In the genomic region with DNA sequence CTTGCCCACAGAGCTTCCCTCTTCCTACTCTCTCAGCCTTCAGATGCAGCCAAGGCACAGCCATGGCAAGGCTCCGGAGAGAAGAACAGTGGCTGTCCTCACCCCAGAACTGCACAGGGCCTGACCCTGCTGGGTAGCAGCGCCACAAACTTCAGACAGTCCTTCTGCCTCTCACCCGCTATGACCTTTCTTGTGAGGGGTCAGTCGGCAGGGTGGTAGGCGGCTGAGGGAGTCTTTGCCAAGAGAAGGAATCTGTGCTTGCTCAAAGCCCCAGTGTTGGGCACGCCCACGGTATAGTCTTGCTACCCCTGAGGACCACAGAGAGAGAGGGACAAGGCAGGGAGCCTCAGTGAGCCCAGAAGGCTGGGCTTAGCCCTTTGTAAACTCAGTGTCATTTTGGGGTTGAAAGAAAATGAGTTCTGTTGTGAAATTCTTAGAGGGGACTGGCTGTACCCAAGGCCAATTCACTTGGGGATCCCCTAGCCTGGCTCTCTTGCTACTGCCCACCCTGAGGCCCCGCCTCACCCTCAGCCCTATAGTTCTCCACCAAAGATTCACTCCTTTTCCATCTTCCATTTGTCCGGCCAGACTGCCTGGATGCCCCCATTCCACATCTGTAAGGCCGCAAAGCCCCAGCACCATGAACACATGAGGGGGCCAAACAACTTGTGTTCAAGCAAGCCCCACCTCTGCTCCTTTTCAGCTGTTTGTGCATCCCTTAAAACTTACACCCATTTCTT, we compare ENCODE assay signal across 8 mouse cellular contexts. TPM values are rescaled to one million over a fixed set of nuclear protein-coding genes. Genes with fewer than 3 reads are reported as not detected.
A peak's percentile ranks its signal among the peaks of the same experiment; 100 is the strongest.
DNase-seq lines count a peak whose midpoint lies in the region; ATAC-seq lines count a peak whose summit lies in the region.

No protein-coding gene starts in this region.

- ATAC-seq in heart, embryonic 11.5 days (replicated peaks; ENCODE audit: insufficient number of reproducible peaks, low FRiP score, low TSS enrichment), result no peak
- ATAC-seq in hindbrain, embryonic 14.5 days (ENCODE audit: low FRiP score), result no peak
- no peak for ATAC-seq in midbrain, embryonic 11.5 days (ENCODE audit: low FRiP score)

- H3K4me3 ChIP-seq in heart, embryonic 11.5 days (ENCODE audit: low read depth, low read length), result peak overlapping the region; percentile 68
- H3K4me3 ChIP-seq in brown adipose tissue, adult 24 weeks (ENCODE audit: insufficient read depth, low read depth, low read length), result peak overlapping the region; percentile 75
- H3K4me3 ChIP-seq in hindbrain, embryonic 14.5 days (replicated peaks; ENCODE audit: low read length), result peak overlapping the region; percentile 47
- H3K4me3 ChIP-seq in midbrain, embryonic 11.5 days (ENCODE audit: low read depth, low read length), result no peak overlapping the region

- peaks cover 3% of the 10 kb centered on the region; the same call in 1 of the 2 replicates for H3K9me3 ChIP-seq in heart, embryonic 11.5 days (replicated peaks; ENCODE audit: control insufficient read depth, low read length)
- H3K9me3 ChIP-seq in hindbrain, embryonic 14.5 days (ENCODE audit: control insufficient read depth, low read length), result no peaks in the 10 kb centered on the region
- no peaks in the 10 kb centered on the region for H3K9me3 ChIP-seq in midbrain, embryonic 11.5 days (ENCODE audit: control insufficient read depth, low read length)

- intact Hi-C loops in heart, postnatal 10 days (cut with DNase I), result loop anchor here (2.0 to 5.0 kb wide), 2 partner anchors 13 to 35 kb away; no protein-coding TSS in a partner anchor

- H3K36me3 ChIP-seq in heart, embryonic 11.5 days (ENCODE audit: control insufficient read depth, insufficient read depth, low read length), result 0 out of 2 replicates have a peak, but pooled peaks cover 2% of the 10 kb centered on the region
- no peaks in the 10 kb centered on the region for H3K36me3 ChIP-seq in hindbrain, embryonic 14.5 days (replicated peaks; ENCODE audit: control insufficient read depth, insufficient read depth)
- no peaks in the 10 kb centered on the region for H3K36me3 ChIP-seq in midbrain, embryonic 11.5 days (ENCODE audit: control insufficient read depth, insufficient read depth, low read length)

- DNase-seq in heart, postnatal 10 days, result no peak
- no peak for DNase-seq in hindbrain, embryonic 14.5 days (ENCODE audit: low spot score)
- DNase-seq in midbrain, embryonic 11.5 days (ENCODE audit: low spot score, missing footprints), result peak; percentile 86
- DNase-seq in right cerebral cortex, adult 18-20 months, result no peak
- DNase-seq in spleen, postnatal 10 days (ENCODE audit: low spot score in 2 of 2), result no peak
- no peak for DNase-seq in kidney, postnatal 10 days

- H3K9ac ChIP-seq in heart, embryonic 11.5 days (ENCODE audit: low read depth, low read length), result peak overlapping the region; percentile 80
- peak overlapping the region; percentile 17; the same call in 1 of the 2 replicates for H3K9ac ChIP-seq in hindbrain, embryonic 14.5 days
- peak overlapping the region; percentile 24; the same call in 1 of the 2 replicates for H3K9ac ChIP-seq in midbrain, embryonic 11.5 days (ENCODE audit: low read length)

- peaks cover 25% of the 10 kb centered on the region for H3K27me3 ChIP-seq in heart, embryonic 11.5 days (ENCODE audit: control insufficient read depth, insufficient read depth, low read length)
- H3K27me3 ChIP-seq in hindbrain, embryonic 14.5 days (ENCODE audit: control insufficient read depth, insufficient read depth, low read length), result peaks cover 38% of the 10 kb centered on the region
- H3K27me3 ChIP-seq in midbrain, embryonic 11.5 days (ENCODE audit: control insufficient read depth, insufficient read depth, low read length), result peaks cover 46% of the 10 kb centered on the region

- peak overlapping the region; percentile 89 for H3K4me2 ChIP-seq in heart, embryonic 11.5 days
- H3K4me2 ChIP-seq in hindbrain, embryonic 14.5 days (replicated peaks), result peak overlapping the region; percentile 84
- 0 out of 2 replicates have a peak overlapping the region, but pooled peaks have one; percentile 15 for H3K4me2 ChIP-seq in midbrain, embryonic 11.5 days

- peak overlapping the region; percentile 43; the same call in 1 of the 2 replicates for H3K27ac ChIP-seq in heart, embryonic 11.5 days (ENCODE audit: low read depth, low read length)
- H3K27ac ChIP-seq in brown adipose tissue, adult 24 weeks (replicated peaks; ENCODE audit: low read depth, low read length), result peak overlapping the region; percentile 79
- no peak overlapping the region for H3K27ac ChIP-seq in hindbrain, embryonic 14.5 days
- no peak overlapping the region for H3K27ac ChIP-seq in midbrain, embryonic 11.5 days (ENCODE audit: low read depth, low read length)

- 37% methylated on average over 10 of the region's 10 CpGs for WGBS in heart, embryonic 11.5 days (ENCODE audit: insufficient replicate concordance)
- WGBS in hindbrain, embryonic 14.5 days, result 29% methylated on average over 10 of the region's 10 CpGs
- WGBS in midbrain, embryonic 11.5 days, result 29% methylated on average over 10 of the region's 10 CpGs

- peaks cover 44% of the 10 kb centered on the region for H3K4me1 ChIP-seq in heart, embryonic 11.5 days (ENCODE audit: control insufficient read depth, insufficient read depth, low read length)
- peaks cover 43% of the 10 kb centered on the region for H3K4me1 ChIP-seq in brown adipose tissue, adult 24 weeks (ENCODE audit: control insufficient read depth, insufficient read depth, insufficient read length, low read length)
- H3K4me1 ChIP-seq in hindbrain, embryonic 14.5 days (replicated peaks; ENCODE audit: control insufficient read depth, insufficient read depth, low read length), result peaks cover 14% of the 10 kb centered on the region
- peaks cover 16% of the 10 kb centered on the region for H3K4me1 ChIP-seq in midbrain, embryonic 11.5 days (ENCODE audit: control insufficient read depth, insufficient read depth, low read length)

RNA-seq across cellular contexts. Expression of a gene that starts 2.8 kb away (rescaled TPM):
- 56.1 and 60.0 TPM in 2 replicates for polyA plus RNA-seq in heart, embryonic 11.5 days (2014; fragmentation: Nextera tagmentation; extraction: Ambion mirVana)
- total RNA-seq in heart, postnatal 10 days (2021), result 100 to 1,000 TPM; 179 to 224 TPM
- polyA plus RNA-seq in brown adipose tissue, adult 24 weeks (2012; ENCODE audit: insufficient read depth, insufficient read length, missing spikeins), result 20.2 and 24.0 TPM in 2 replicates
- 11.6 and 14.7 TPM in 2 replicates for polyA plus RNA-seq in hindbrain, embryonic 14.5 days (2014; fragmentation: Nextera tagmentation; extraction: Ambion mirVana)
- polyA plus RNA-seq in midbrain, embryonic 11.5 days (2014; fragmentation: Nextera tagmentation; extraction: Ambion mirVana), result 13.2 and 17.5 TPM in 2 replicates

RNA-seq across cellular contexts. Expression of a gene that starts 47.3 kb away (rescaled TPM):
- polyA plus RNA-seq in heart, embryonic 11.5 days (2014; fragmentation: Nextera tagmentation; extraction: Ambion mirVana), result not detected in 2 replicates
- not detected for total RNA-seq in heart, postnatal 10 days (2021)
- not detected in 2 replicates for polyA plus RNA-seq in brown adipose tissue, adult 24 weeks (2012; ENCODE audit: insufficient read depth, insufficient read length, missing spikeins)
- polyA plus RNA-seq in hindbrain, embryonic 14.5 days (2014; fragmentation: Nextera tagmentation; extraction: Ambion mirVana), result not detected in 2 replicates
- not detected in 2 replicates for polyA plus RNA-seq in midbrain, embryonic 11.5 days (2014; fragmentation: Nextera tagmentation; extraction: Ambion mirVana)

Comparison
In these comparisons a context has a peak if more than half of its experiments do, and no peak if none do; other contexts are left out.
1. H3K27ac ChIP-seq: peak in heart, embryonic 11.5 days (single experiment) and brown adipose tissue, adult 24 weeks (single experiment); none in hindbrain, embryonic 14.5 days (single experiment) and midbrain, embryonic 11.5 days (single experiment).
2. H3K4me2 ChIP-seq: peak in every context shown above with its lines; median percentile 89 in heart, embryonic 11.5 days; 84 in hindbrain, embryonic 14.5 days; 15 in midbrain, embryonic 11.5 days.
3. H3K9ac ChIP-seq: peak in every context shown above with its lines; median percentile 80 in heart, embryonic 11.5 days; 24 in midbrain, embryonic 11.5 days; 17 in hindbrain, embryonic 14.5 days.